Mouse (Mus musculus) left cerebral cortex, adult 2 months (tissue): ENCODE data around the gene Gdf11. TPM values are rescaled to one million over a fixed set of nuclear protein-coding genes. Genes with fewer than 3 reads are reported as not detected.

Experiments used
- DNase-seq, 2 experiments: peaks; one replicate each; pipeline ENCODE4 v3.0.0; 2021 to 2022; ENCODE audit warnings: low spot score in 2 of 2, mixed read lengths in 1 of 2; ENCODE audit errors: extremely low spot score in 1 of 2
- H3K27ac ChIP-seq: fragments of 200-600 bp; 2 replicates; pipeline ENCODE4 v1.8.1; 2022
- H3K4me3 ChIP-seq: fragments of 200-600 bp; 2 replicates; pipeline ENCODE4 v1.8.1; 2022
- CTCF ChIP-seq: fragments of 200-600 bp; IDR thresholded peaks from 2 replicates; pipeline ENCODE4 v1.8.1; 2022; ENCODE audit warnings: antibody characterized with exemption, mild to moderate bottlenecking, moderate library complexity
- intact Hi-C: fragments of 180-260 bp; cut with DNase I; formaldehyde crosslinking; loops from one replicate; pipeline ENCODE4 v1.15.1; 2025
- total RNA-seq, 2 experiments: library from RNA; stranded (reverse); gene quantifications; 2 replicates each; pipeline ENCODE4 v1.2.3; 2021

The Gdf11 gene
- total RNA-seq, 2 experiments from 2014 or later, result 13.1 to 15.3 TPM

DNA sequence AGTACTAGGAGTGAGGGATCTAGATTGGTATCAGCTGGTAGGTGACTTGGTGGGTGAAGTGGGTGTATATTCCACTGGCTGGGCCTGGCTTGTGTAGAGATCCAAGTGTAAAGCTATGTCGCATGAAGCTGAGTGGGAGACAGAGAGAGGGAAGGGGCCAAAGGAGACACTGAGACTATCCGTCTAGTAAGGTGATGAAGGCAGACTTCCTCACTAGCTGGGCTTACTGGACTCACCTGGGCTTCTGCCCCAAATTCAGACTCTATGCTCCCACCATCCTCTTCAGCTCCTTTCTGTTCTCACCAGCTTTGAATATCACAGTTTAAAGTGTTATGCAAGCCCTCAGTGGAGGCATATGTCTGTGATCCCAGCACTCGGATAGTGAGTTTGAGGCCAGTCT is 25.1 kb upstream of the Gdf11 start:
- Histone ChIP-seq H3K27ac (no peak overlapping the region), H3K4me3 (no peak overlapping the region)
- DNase-seq, result no peak
- no peak for TF ChIP-seq CTCF
- intact Hi-C loops, result no loop called here

DNA sequence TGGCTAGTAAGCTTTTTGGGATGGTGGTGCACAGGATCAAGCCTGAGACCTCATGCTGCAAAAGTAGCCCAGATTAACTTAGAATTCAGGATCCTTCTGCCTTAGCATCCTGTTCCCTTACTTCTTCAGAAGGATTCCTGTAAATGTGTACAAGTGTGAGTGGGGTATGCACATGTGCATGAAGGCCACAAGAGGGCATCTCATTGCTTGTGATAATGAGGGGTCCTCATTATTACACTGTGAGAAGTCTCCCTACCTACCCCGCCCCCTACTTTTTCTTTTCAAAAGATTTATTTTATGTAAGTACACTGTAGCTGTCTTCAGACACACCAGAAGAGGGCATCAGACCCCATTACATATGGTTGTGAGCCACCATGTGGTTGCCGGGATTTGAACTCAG is 24.0 kb upstream of the Gdf11 start:
- TF ChIP-seq CTCF, result peak; percentile 17
- H3K27ac ChIP-seq, result no peak overlapping the region
- DNase-seq, result no peak
- H3K4me3 ChIP-seq, result no peak overlapping the region
- intact Hi-C loops, result no loop called here

DNA sequence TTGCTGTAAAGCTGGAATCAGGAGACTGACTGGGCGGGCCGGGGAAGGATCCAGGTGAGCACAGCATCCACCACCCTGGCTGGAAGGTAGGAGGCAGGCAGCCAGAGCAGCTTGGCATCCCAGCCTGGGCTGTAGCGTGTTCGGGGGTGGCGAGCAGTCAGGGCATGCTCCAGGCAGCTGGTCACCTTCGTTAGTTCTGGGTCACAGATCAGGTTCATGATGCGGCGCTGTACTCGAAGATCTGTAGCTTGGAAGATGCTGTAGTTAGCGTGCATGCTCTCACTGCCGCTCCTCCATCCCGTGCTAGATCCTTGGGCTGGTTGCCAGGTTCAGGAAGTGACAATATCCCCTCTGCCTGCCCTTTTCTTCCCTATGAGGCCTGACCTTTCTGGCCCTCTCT is 22.2 kb upstream of the Gdf11 start:
- intact Hi-C loops, result loop anchor here (5.0 kb wide), 1 partner anchor 64 kb away; no protein-coding TSS in a partner anchor
- TF ChIP-seq CTCF, result no peak
- no peak overlapping the region for H3K27ac ChIP-seq

DNA sequence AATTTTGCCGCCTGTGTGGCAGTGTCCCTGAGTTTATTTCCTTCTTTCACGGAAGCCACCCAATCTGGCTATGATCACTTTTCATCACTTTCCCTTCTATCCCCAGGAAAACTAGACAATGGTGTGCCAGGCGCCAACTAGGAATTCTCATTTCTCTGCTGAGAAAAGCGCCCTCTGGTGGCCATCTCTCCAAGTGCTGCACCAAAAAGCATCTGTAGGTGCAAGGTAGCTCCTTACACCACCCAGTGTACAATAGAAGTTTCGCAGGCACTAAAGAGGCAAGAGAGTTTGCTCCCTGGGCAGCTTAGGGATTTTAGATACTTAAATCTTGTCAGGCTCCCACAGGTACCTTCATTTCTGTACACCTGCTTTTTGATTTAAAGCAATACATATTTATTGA is 21.7 kb upstream of the Gdf11 start:
- DNase-seq, result peak; percentile 84 to 88
- intact Hi-C loops, result loop anchor here (5.0 kb wide), 1 partner anchor 64 kb away; no protein-coding TSS in a partner anchor

More for the DNA sequence above, 22.2 kb upstream of the Gdf11 start:
- no peak overlapping the region for H3K4me3 ChIP-seq
- DNase-seq, result no peak

DNA sequence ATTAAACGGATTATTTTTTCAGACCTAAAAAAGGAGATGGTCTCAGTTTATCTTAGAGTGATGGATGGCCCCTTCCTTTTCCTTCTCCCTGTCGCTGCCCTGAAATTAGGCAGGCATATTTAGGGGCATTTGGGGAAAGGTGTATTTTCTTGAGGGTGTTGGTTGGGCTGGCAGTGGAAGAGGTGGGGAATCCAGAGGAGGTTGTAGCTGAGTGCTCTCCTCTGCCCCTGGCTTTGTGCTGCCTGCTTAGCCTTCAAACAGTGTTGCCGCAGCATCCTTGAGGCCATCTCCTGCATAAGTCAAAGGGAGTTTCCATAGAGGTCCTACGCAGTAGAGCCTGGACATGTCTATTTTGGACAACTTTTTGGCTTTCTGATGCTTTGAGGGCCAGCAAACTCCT is 21.3 kb upstream of the Gdf11 start:
- intact Hi-C loops, result loop anchor here (5.0 kb wide), 1 partner anchor 65 kb away; no protein-coding TSS in a partner anchor
- no peak for DNase-seq
- no peak for TF ChIP-seq CTCF
- Histone ChIP-seq H3K4me3 (no peak overlapping the region), H3K27ac (no peak overlapping the region)

More for the DNA sequence above, 21.7 kb upstream of the Gdf11 start:
- Histone ChIP-seq H3K27ac (no peak overlapping the region), H3K4me3 (no peak overlapping the region)
- no peak; the same call in none of the 2 replicates for TF ChIP-seq CTCF

DNA sequence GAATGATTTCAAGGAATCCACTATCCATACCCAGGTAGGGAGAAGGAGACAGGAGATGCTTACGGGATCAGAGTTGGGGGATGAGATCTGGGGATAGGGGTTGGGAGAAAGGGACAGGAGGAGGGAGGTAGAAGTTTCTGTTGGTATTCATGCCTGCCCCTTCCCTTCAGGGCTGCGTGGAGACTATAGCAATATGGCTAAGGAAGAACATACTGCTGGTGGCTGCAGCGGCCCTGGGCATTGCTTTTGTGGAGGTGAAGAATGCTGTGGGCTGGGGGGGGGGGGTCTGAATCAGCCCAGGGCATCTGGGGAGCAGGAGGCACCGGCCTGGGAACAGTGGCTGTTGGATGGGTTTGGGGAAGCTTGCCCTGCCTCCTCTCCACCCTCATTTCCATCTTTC is 20.8 kb upstream of the Gdf11 start:
- intact Hi-C loops, result loop anchor here (5.0 kb wide), 1 partner anchor 65 kb away; no protein-coding TSS in a partner anchor
- H3K4me3 ChIP-seq, result no peak overlapping the region
- H3K27ac ChIP-seq, result no peak overlapping the region
- TF ChIP-seq CTCF, result no peak
- DNase-seq, result no peak

DNA sequence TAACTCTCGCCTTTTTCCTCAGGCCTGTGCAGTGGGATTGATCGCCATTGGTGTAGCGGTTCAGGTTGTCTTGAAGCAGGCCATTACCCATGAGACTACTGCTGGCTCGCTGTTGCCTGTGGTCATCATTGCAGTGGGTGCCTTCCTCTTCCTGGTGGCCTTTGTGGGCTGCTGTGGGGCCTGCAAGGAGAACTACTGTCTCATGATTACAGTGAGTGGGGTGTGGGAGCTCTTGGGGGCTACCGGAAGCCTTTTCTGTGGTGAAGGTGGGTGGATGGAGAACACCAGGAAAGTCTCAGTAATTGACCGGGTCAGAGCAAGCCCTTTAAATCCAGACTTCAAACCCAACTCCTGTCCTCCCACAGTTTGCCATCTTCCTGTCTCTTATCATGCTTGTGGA is 19.9 kb upstream of the Gdf11 start:
- intact Hi-C loops, result loop anchor here (5.0 kb wide), 1 partner anchor 66 kb away; no protein-coding TSS in a partner anchor
- H3K4me3 ChIP-seq, result no peak overlapping the region; the same call in 1 of the 2 replicates
- TF ChIP-seq CTCF, result no peak

DNA sequence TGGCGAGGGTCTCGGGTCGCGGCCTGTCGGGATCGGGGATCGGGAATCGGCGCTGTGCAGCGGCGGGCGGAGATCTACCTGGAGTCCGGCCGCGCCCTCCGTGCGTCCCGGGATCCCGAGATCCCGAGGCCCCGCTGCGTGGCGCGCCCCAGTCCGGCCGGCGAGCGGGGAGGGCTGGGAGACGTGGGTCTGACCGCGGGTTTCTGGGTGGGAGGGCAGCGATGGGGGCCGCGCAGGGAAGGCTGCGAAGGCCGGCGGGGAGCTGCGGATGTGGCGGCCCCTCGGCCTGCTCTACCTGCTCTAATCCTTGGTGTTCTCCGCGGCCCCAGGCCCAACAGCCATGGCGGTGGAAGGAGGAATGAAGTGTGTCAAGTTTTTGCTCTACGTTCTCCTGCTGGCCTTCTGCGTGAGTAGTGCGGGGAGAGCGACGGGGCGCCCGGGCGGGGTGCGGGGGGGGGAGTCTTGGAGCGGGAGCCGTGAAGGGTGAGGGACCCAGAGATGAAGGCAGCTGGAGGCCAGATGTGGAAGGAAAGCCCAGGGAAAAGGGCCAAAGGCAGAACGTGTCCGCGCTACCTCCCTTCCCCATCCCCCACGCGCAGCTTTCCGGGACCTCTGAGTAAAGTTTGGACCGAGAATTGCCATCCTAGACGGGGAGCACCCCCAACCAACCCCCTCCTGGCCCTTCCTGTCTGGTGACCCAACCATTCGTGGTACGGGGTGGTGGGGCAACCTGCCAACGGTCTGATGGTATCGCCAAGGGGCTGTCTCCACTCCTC is 18.7 kb upstream of the Gdf11 start:
- H3K4me3 ChIP-seq, result peak overlapping the region; percentile 61
- intact Hi-C loops, result loop anchor here (5.0 kb wide), 1 partner anchor 67 kb away; no protein-coding TSS in a partner anchor
- DNase-seq, result peak; percentile 49 to 57
- H3K27ac ChIP-seq, result peak overlapping the region; percentile 90
- no peak for TF ChIP-seq CTCF

More for the DNA sequence above, 19.9 kb upstream of the Gdf11 start:
- no peak for DNase-seq
- H3K27ac ChIP-seq, result no peak overlapping the region

DNA sequence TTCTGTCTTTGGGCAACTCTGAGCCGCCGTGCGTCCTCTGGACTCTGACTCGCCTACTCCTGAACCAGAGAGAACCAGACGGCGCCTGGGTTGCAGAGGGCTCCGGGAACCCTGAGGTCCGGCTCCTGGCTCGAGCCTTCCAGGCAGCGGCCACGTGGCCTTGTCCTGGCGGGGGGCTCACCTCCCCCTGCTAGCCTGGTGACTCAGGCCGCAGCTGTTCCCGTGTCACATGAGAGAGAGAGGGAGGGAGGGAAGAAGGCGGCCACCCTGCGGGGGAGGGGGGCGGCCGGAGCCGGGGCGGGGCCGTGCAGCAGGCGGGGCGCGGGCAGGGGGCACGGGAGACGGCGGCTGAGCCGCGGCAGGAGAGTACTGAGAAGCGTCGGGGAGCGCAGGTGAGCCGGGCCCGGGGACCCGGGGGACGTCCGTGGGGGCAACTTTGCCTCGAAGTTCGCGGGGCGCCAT is 18.1 kb upstream of the Gdf11 start:
- peak; percentile 63 to 77 for DNase-seq
- Histone ChIP-seq H3K4me3 (peak overlapping the region; percentile 61), H3K27ac (peak overlapping the region; percentile 90)
- intact Hi-C loops, result loop anchor here (5.0 kb wide), 1 partner anchor 68 kb away; no protein-coding TSS in a partner anchor
- no peak for TF ChIP-seq CTCF

DNA sequence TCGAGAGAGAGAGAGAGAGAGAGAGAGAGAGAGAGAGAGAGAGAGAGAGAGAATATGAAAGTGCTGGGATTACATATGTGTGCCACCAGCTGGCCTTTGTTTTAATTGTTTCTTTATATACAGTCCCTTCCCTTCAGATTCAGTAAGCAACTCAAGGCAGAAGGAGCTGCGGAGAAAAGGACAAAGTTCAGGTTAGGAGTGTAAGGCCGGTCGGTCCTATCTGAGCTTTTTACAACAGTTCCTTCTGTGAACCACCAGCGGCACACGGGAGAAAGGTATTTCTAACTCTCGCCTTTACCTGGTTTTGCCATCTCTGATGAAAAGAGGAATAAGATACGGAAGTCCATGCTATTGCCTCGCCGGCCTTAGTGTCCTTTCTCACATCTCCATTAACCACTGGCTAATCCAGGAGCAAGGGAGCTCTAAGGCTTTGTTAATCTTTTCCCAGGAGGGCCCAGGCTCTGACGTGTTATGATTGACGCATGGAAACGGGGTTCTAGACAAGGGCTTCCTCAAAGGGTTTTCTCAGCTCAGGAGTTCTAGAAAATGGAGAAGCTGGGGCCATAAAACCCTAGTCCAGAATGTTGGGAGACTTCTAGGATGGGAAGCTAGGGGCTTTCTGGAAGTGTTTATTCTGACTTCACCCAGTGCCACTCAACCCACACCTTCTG is 17.4 kb upstream of the Gdf11 start:
- intact Hi-C loops, result no loop called here
- Histone ChIP-seq H3K27ac (peak overlapping the region; percentile 4; the same call in 1 of the 2 replicates), H3K4me3 (peak overlapping the region; percentile 61)
- DNase-seq, result no peak
- TF ChIP-seq CTCF, result no peak

DNA sequence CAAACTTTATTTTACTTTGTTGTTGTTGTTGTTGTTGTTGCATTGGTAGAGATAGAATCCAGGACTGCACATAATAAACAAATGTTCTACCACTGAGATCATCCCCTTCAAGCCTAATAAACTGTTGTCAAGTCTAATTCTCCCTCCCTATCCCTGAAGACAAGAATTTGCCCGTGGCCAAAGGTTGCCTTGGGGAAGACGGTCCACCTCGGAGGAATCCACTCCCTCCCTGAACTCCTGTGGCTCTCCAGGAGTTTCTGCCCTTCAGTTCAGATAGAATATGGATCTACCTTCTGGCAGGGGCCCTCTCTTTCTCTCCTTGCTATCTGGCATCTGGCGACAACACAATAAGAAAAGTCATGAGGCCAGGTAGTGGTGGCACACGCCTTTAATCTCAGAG is 13.3 kb upstream of the Gdf11 start:
- TF ChIP-seq CTCF, result no peak
- Histone ChIP-seq H3K27ac (no peak overlapping the region), H3K4me3 (no peak overlapping the region)
- DNase-seq, result no peak
- intact Hi-C loops, result no loop called here

DNA sequence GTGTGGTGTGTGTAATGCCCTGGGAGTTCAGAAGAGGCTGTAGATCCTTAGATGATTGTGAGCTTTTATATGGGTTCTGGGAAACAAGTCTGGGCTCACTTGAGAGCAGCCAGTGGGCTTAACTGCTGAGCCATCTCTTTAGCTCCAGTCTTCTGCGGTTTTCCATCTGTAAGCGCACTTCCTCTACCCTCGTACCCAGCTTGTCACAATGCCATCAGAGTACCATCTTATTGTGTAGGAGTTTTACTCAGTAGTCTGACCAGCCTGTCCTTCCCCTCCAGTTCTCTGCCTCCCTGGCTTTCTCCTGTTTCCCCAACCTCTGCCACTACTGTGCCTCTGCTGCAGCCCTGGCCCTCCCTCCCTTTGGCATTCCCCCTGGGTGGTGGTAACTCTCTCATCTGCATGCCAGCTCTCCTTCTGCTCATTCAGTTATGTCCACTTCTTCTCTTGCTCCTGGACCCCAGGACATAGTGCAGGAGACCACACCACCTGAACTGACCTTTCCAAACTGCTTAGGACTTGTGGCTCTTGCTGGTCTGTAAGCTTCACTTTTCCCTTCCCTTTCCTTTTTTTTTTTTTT is 11.0 kb upstream of the Gdf11 start:
- no peak for TF ChIP-seq CTCF
- no peak overlapping the region for H3K27ac ChIP-seq
- intact Hi-C loops, result no loop called here
- no peak for DNase-seq
- no peak overlapping the region for H3K4me3 ChIP-seq
